Mouse (Mus musculus): ENCODE measurements around the gene Prokr1.

DNA sequence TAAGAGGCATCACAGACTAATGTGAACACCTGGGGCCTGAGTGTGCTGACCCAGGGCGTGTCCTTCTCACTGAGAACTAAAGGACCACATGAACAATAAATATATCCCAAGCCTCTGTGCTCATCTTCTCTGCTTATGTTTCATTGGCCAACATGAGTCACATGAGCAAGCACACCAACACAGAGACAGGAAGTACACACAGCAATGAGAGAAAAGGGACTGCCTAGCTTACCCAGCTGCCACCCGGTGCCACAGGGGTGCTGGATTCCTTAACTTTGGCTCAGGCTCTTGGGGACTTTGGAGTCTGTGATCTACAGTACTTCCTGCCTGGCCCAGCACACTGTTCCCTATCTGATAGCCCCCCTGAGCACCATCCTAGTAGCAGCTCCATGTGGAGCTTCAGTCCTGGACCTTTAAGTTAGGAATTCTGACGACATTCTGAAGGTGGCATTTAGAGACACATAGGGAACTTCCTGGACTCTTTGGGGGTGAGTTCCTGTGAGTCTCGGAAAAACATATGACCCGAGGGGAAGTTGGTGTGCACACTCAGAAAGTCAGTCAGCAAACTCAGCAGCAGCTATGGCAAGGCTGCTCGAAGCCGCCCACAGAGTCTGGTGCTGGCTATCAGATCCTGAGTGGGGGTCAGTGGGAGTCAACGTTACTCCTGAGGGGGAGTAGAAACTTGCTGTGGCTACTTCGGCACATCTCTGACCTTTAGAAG lies 55.5 kb downstream of the Prokr1 start:
- no peak for TF ChIP-seq POLR2A (IDR thresholded peaks at IDR 0.05; ENCODE audit: low read depth, low read length)
- TF ChIP-seq CTCF (IDR thresholded peaks at IDR 0.05; ENCODE audit: extremely low read depth, insufficient read length, insufficient replicate concordance, low read depth, low read length): no peak

Measured in small intestine, adult 2 months (tissue).